ENCODE assay signal across 8 mouse cellular contexts in genomic region chrX:150589696-150590095, GRCm38 (mm10). TPM values are rescaled to one million over a fixed set of nuclear protein-coding genes. Genes with fewer than 3 reads are reported as not detected.
DNase-seq lines count a peak whose midpoint lies in the region; ATAC-seq and TF ChIP-seq lines count a peak whose summit lies in the region.

Apex2 (minus strand) TSS chrX:150589868.

- peak within 1 kb of the TSS; percentile 64 for H3K4me2 ChIP-seq in embryonic facial prominence, embryonic 13.5 days
- H3K4me2 ChIP-seq in myocyte (ENCODE audit: low read depth) = peak within 1 kb of the TSS; percentile 69

- peak within 1 kb of the TSS; percentile 56 for H3K4me3 ChIP-seq in embryonic facial prominence, embryonic 13.5 days
- peak within 1 kb of the TSS; percentile 70 for H3K4me3 ChIP-seq in myocyte

- no peaks in the 10 kb centered on the region for H3K9me3 ChIP-seq in embryonic facial prominence, embryonic 13.5 days

- peaks cover 15% of the 10 kb centered on the region for H3K79me2 ChIP-seq in myocyte (ENCODE audit: control insufficient read depth, insufficient read depth)

- no peak for TF ChIP-seq POLR2A in myocyte (IDR thresholded peaks at IDR 0.05; ENCODE audit: insufficient read length, low read depth)

- ATAC-seq in CD4-positive, CD25-positive, alpha-beta regulatory T cell, adult 4 months = no peak
- no peak for ATAC-seq in embryonic facial prominence, embryonic 13.5 days (ENCODE audit: insufficient number of reproducible peaks, insufficient read depth, low FRiP score, low TSS enrichment, low read depth)

- H3ac ChIP-seq in myocyte (ENCODE audit: control insufficient read depth, insufficient read length) = no peak within 1 kb of the TSS

- H3K27ac ChIP-seq in embryonic facial prominence, embryonic 13.5 days = no peak within 1 kb of the TSS

- H3K4me1 ChIP-seq in embryonic facial prominence, embryonic 13.5 days = no peaks in the 10 kb centered on the region

- 74% methylated on average over 5 of the region's 5 CpGs for WGBS in embryonic facial prominence, embryonic 13.5 days

- peaks cover 28% of the 10 kb centered on the region for H3K27me3 ChIP-seq in embryonic facial prominence, embryonic 13.5 days
- H3K27me3 ChIP-seq in myocyte (ENCODE audit: control insufficient read depth, insufficient read depth, insufficient read length) = no peaks in the 10 kb centered on the region

- peaks cover 12% of the 10 kb centered on the region for H3K36me3 ChIP-seq in embryonic facial prominence, embryonic 13.5 days
- no peaks in the 10 kb centered on the region for H3K36me3 ChIP-seq in myocyte (ENCODE audit: control insufficient read depth, insufficient read depth)

- H3K9ac ChIP-seq in embryonic facial prominence, embryonic 13.5 days = no peak within 1 kb of the TSS

- peak; percentile 69 for DNase-seq in heart, adult 11 months
- no peak for DNase-seq in heart, adult 9 months (ENCODE audit: low spot score in 2 of 2)
- no peak for DNase-seq in layer of hippocampus, postnatal 10 days (ENCODE audit: low spot score in 2 of 2)
- no peak for DNase-seq in urinary bladder, postnatal 25 days (ENCODE audit: low spot score)
- DNase-seq in urinary bladder, postnatal 4 days (ENCODE audit: low spot score in 2 of 2) = no peak

TF ChIP-seq in myocyte, 11 proteins besides CTCF, POLR2A, EP300 and RAD21:
- TF ChIP-seq CEBPB (IDR thresholded peaks at IDR 0.05; ENCODE audit: insufficient read depth, poor library complexity, severe bottlenecking) (no peak), MAX (IDR thresholded peaks at IDR 0.05; ENCODE audit: low read depth) (no peak), TCF3 (IDR thresholded peaks at IDR 0.05; ENCODE audit: insufficient read length, low read depth) (no peak), MYOG (IDR thresholded peaks at IDR 0.05; ENCODE audit: control insufficient read depth in 1 of 3, insufficient read depth in 1 of 3, insufficient read length in 2 of 3, low read depth in 2 of 3) (no peak), TCF12 (IDR thresholded peaks at IDR 0.05; ENCODE audit: insufficient read depth, poor library complexity, severe bottlenecking) (no peak), E2F4 (IDR thresholded peaks at IDR 0.05; ENCODE audit: insufficient read depth) (no peak), USF1 (IDR thresholded peaks at IDR 0.05; ENCODE audit: low read depth) (no peak), POLR2AphosphoS2 (IDR thresholded peaks at IDR 0.05; ENCODE audit: insufficient read length, low read depth) (no peak)

RNA-seq across cellular contexts. Expression of gene Apex2, which starts in this region (rescaled TPM):
- 10 to 100 TPM; 16.5 to 19.0 TPM for polyA plus RNA-seq in CD4-positive, CD25-positive, alpha-beta regulatory T cell, adult 4 months (2017; shearing (Covaris generic))
- polyA plus RNA-seq in embryonic facial prominence, embryonic 13.5 days (2015; fragmentation: Nextera tagmentation; extraction: Ambion mirVana) = 22.4 and 27.1 TPM in 2 replicates
- 10 to 100 TPM; 15.5 to 16.2 TPM for total RNA-seq in layer of hippocampus, postnatal 10 days (2021)
- polyA plus RNA-seq in myocyte (2012; fragmentation: generic; extraction: Trizol) = 6.2 TPM
